Comparison of ENCODE assay signal across 29 mouse cellular contexts in genomic region chr2:21397347-21397746, GRCm38 (mm10). TPM values are rescaled to one million over a fixed set of nuclear protein-coding genes. Genes with fewer than 3 reads are reported as not detected.
A peak's percentile ranks its signal among the peaks of the same experiment; 100 is the strongest.
DNase-seq lines count a peak whose midpoint lies in the region; ATAC-seq lines count a peak whose summit lies in the region.
"Had no signal": no experiment of that assay in that cellular context is flagged by ENCODE, and none has a peak within 500 bp of the region (broad histone marks: within the 10 kb centered on the region; RNA-seq: fewer than 3 reads in every experiment).

No protein-coding gene starts in this region.

- H3K27me3 ChIP-seq in intestine, embryonic 15.5 days (replicated peaks): no peaks in the 10 kb centered on the region
- H3K27me3 ChIP-seq: forebrain, embryonic 13.5 days; hindbrain, embryonic 12.5 days; stomach, embryonic 15.5 days had no signal

- ATAC-seq in intestine, embryonic 15.5 days: no peak
- ATAC-seq: forebrain, embryonic 13.5 days; hindbrain, postnatal 0 days; intestine, embryonic 16.5 days had no signal

- no peak overlapping the region for H3K27ac ChIP-seq in intestine, embryonic 15.5 days
- H3K27ac ChIP-seq: forebrain, embryonic 13.5 days; hindbrain, embryonic 12.5 days; hindbrain, postnatal 0 days; liver, embryonic 14.5 days; macrophage; stomach, embryonic 15.5 days had no signal

- 84% methylated on average over 12 of the region's 12 CpGs for WGBS in intestine, embryonic 15.5 days

- no peaks in the 10 kb centered on the region for H3K9me3 ChIP-seq in intestine, embryonic 15.5 days
- H3K9me3 ChIP-seq: forebrain, embryonic 13.5 days; hindbrain, embryonic 12.5 days; stomach, embryonic 15.5 days had no signal

- peak; percentile 56 to 65 for DNase-seq in cerebellum, adult 18-20 months
- DNase-seq in cerebellum, postnatal 14 days: no peak
- peak; percentile 3 for DNase-seq in embryo, embryonic 11 days
- no peak for DNase-seq in embryo, embryonic 9.5 days (ENCODE audit: extremely low spot score)
- peak; percentile 19 for DNase-seq in 3T3-L1 (ENCODE audit: low read depth, low spot score)
- DNase-seq in cerebellum, postnatal 25 days: peak; percentile 41 to 65
- DNase-seq: adrenal gland, postnatal 25 days; gastrocnemius, postnatal 36 days; heart, adult 18-20 months; heart, postnatal 36 days; kidney, postnatal 10 days; layer of hippocampus, adult 9-11 months; liver; lung, adult 2 months; lung, postnatal 10 days; midbrain, embryonic 14.5 days; right cerebral cortex, postnatal 14 days; thymus, postnatal 14 days had no signal

- no peaks in the 10 kb centered on the region for H3K4me1 ChIP-seq in intestine, embryonic 15.5 days (replicated peaks)
- H3K4me1 ChIP-seq: hindbrain, embryonic 12.5 days; stomach, embryonic 15.5 days had no signal

- H3K36me3 ChIP-seq in intestine, embryonic 15.5 days: no peaks in the 10 kb centered on the region
- H3K36me3 ChIP-seq: hindbrain, embryonic 12.5 days; stomach, embryonic 15.5 days had no signal

- no peak overlapping the region for H3K4me3 ChIP-seq in intestine, embryonic 15.5 days (replicated peaks)
- H3K4me3 ChIP-seq: forebrain, embryonic 13.5 days; hindbrain, embryonic 12.5 days; stomach, embryonic 15.5 days had no signal

- no peak overlapping the region for H3K9ac ChIP-seq in intestine, embryonic 15.5 days
- H3K9ac ChIP-seq: forebrain, embryonic 13.5 days; hindbrain, embryonic 12.5 days; liver, embryonic 14.5 days; stomach, embryonic 15.5 days had no signal

- H3K4me2 ChIP-seq in intestine, embryonic 15.5 days (replicated peaks): no peak overlapping the region
- H3K4me2 ChIP-seq: forebrain, embryonic 13.5 days; heart, embryonic 11.5 days; hindbrain, embryonic 12.5 days; stomach, embryonic 15.5 days had no signal

RNA-seq across cellular contexts. Expression of gene Gpr158, which starts 30.0 kb away (rescaled TPM):
- 0.03 and 0.05 TPM in 2 replicates for polyA plus RNA-seq in intestine, embryonic 15.5 days (2015; fragmentation: Nextera tagmentation; extraction: Ambion mirVana)
- polyA plus RNA-seq: heart, embryonic 11.5 days; intestine, embryonic 16.5 days; large intestine, adult 2 months; limb, embryonic 11.5 days; liver, embryonic 14.5 days; lung, adult 2 months; macrophage had no signal

Comparison
In these comparisons a context has a peak if more than half of its experiments do, and no peak if none do; other contexts are left out.
1. DNase-seq: peak in cerebellum, adult 18-20 months (2 of 2), embryo, embryonic 11 days (single experiment), 3T3-L1 (single experiment) and cerebellum, postnatal 25 days (2 of 2); none in cerebellum, postnatal 14 days (0 of 2) and embryo, embryonic 9.5 days (single experiment).